Mouse (Mus musculus) heart, adult 18-20 months (tissue): ENCODE results near the gene Aaed1. TPM values are rescaled to one million over a fixed set of nuclear protein-coding genes. Genes with fewer than 3 reads are reported as not detected.
A peak's percentile ranks its signal among the peaks of the same experiment; 100 is the strongest.

ENCODE experiments used
- DNase-seq, 2 experiments: peaks; one replicate each; pipeline ENCODE4 v3.0.0; 2021 to 2022; ENCODE audit warnings: mixed read lengths in 1 of 2
- long read RNA-seq, 2 experiments: library from polyadenylated mRNA; stranded (forward); transcript quantifications; one replicate each; pipeline ENCODE4 v2.0.0; 2021
- total RNA-seq, 2 experiments: library from RNA; stranded (reverse); gene quantifications; 2 replicates each; pipeline ENCODE4 v1.2.3; 2021

Aaed1 gene
- 10 to 100 TPM; 57.7 to 58.6 TPM for total RNA-seq
- long read RNA-seq, experiment 1, transcript Aaed1-201 (5 exons, 791 nt) = minor isoform, 5 of 57 reads
- long read RNA-seq, experiment 1, transcript Aaed1-207 (6 exons, 3,011 nt) = major isoform, 41 of 57 reads
- long read RNA-seq, experiment 1, partial matches to known transcripts = 2 of 57 reads
- long read RNA-seq, experiment 1, other reads (novel, unspliced or antisense) = 6 of 57 reads
- long read RNA-seq, experiment 2, transcript Aaed1-207 (6 exons, 3,011 nt) = major isoform, 17 of 26 reads
- long read RNA-seq, experiment 2, partial matches to known transcripts = 0 of 26 reads
- long read RNA-seq, experiment 2, other reads (novel, unspliced or antisense) = 6 of 26 reads

GRCm38 (mm10) chr13:64312024-64312915 is at the start of gene Aaed1:
Aaed1 (minus strand) TSS chr13:64312710.
- DNase-seq = peak; percentile 93 to 94

DNA sequence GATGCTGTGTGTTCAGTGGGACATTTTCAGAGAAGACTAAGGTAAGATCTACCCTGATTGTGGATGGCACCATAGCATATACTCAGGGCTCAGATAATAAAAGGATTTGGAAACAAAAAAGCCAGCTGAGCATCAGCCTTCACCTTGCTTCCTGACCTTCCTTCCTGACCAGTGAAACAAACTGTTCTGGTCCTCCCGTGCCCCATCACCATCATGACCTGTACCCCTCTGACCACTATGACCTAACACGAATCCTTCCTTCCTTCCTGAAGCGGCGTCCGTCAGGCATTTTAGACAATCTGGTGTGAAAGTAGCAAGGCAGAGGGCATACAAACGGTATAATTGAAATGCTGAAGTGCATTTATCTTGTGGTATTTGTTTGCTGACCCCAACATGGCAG is 49.6 kb upstream of the Aaed1 start:
- no peak for DNase-seq

DNA sequence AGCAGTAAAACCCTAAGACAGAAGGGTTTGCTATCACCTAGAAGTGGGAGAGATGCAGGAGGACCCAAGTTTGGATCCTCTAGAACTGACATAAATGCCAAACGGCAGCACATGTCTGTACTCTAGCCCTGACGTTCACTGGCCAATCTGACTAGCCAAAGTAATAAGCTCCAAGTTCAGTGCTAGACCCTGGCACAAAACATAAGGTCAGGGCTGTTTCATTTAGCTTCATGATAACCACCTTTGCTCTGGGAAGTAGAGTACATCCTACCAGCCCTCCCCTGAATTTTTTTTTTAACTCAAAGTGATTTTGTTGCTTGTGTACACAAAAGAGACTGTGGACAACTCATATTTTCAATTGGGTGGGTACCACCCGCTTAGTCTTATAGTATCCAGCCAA is 48.5 kb upstream of the Aaed1 start:
- no peak for DNase-seq

DNA sequence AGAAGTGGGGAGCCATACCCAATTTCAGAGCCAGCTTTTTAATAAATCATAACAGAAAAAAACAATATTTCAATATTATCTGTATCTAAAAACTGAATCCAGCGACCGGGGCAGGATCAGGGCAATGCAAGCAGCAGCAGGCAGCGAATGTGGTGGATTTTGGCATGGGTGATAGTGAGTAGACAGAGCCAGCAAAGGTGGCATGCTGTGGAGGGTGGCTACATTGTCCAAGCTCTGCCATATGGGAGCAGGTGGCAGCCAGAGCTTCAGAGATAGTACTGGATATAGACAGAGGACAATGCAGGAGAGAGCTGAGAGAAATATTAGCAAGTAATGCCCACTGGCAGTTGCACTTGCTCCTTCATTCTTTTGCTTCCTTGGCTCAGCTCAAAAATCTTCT is 47.2 kb upstream of the Aaed1 start:
- no peak for DNase-seq

- DNase-seq = no peak
These were observed 46.0 kb upstream of the Aaed1 start for GRCm38 (mm10) chr13:64358476-64358875.

GRCm38 (mm10) chr13:64357389-64357788 is 44.9 kb upstream of the Aaed1 start:
- no peak for DNase-seq

GRCm38 (mm10) chr13:64349474-64349873 is 37.0 kb upstream of the Aaed1 start:
- no peak for DNase-seq

DNA sequence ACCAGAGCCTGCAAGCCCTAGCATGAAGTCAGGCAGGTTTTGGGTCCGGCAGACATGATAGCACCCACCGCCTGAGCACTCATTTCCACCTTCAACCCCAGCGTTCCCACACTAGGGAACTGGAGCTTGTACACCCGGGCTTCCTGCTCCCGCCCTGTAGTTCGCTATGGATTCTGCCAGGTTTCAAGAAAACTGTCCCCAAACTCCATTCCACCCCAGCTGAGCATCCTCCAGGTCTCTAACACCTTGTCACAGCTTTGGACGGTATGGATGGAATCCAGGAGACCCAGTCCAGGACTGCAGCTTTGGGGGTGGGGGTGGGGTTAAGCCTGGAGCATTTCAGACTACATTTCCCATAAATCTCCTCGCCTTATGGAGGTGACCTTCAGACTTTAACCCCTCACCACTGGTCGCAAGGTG is 31.6 kb upstream of the Aaed1 start:
- peak; percentile 50 to 79 for DNase-seq

GRCm38 (mm10) chr13:64343598-64343997 is 31.1 kb upstream of the Aaed1 start:
- DNase-seq = peak; percentile 9 to 47

DNA sequence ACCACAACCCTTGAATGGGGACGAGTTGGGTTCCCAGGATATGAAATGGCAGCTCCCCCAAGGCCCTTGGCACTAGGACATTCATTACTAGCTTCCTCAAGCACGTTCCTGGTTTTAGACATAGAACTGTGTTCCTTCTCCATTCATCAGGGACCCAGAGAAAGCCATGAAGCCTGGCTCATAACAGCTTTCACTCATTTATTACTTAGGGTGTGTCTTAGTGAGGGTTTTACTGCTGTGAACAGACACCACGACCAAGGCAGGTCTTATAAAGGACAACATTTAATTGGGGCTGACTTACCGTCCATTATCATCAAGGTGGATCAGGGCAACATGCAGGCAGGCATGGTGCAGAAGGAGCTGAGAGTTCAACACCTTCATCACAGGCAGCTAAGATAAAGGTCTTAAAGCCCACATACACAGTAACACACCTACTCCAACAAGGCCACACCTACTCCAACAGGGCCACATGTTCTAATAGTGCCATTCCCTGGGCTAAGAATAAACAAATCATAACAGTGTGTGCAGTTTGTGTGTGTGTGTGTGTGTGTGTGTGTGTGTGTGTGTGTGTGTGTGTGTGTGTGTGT is 23.1 kb upstream of the Aaed1 start:
- DNase-seq = no peak

GRCm38 (mm10) chr13:64333102-64333501 is 20.6 kb upstream of the Aaed1 start:
- DNase-seq = no peak

DNA sequence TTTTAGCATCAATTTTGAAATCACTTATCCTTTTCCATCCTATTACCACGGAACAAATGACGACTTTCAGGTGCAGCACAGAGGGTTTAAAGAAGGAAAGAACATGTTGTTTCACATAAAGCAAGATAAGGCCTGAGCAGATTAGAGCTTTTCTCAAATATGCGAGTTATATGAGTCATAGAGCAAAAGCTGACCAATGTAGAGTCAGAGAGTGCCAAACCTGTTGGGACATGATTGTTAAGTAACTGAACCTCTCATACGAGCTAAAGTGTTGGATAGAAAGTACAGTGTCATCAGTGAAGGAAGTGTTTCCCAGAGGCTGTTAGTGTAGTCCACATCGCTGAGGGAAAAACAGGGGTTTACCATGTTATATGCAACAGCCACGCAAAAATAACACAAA is 19.8 kb upstream of the Aaed1 start:
- DNase-seq = no peak

DNA sequence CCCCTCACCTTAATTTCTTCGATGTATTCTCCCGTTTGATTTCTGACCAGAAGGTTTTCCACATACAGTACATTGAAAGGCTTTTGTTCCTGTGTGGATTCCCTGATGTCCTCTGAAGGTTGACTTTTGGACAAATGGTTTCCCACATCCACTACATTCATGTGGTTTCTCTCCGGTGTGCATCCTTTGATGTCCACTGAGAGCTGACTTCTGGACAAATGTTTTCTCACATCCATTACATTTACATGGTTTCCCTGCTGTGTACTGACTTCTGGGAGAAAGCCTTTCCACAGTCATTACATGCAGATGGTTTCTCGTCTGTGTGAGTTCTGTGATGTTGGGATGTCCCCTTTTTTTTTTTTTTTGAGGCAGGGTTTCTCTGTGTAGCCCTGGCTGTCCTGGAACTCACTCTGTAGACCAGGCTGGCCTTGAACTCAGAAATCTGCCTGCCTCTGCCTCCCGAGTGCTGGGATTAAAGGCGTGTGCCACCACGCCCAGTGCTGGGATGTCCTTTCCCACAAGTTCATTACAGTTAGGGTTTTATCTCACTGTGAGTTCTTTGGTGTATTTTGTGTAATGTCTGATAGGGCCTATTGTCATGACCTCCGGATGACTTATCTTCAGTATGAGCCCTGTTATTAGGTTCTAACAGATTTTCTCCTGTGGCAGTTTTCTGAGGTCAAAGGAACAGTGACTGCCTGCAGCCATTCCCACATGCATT is 10.2 kb upstream of the Aaed1 start:
- DNase-seq = no peak

GRCm38 (mm10) chr13:64320334-64320733 is 7.8 kb upstream of the Aaed1 start:
- DNase-seq = peak in 1 of 2 experiments; percentile 56

GRCm38 (mm10) chr13:64319782-64320181 is 7.3 kb upstream of the Aaed1 start:
- DNase-seq = no peak

- peak; percentile 44 to 75 for DNase-seq
These were observed 5.8 kb upstream of the Aaed1 start for GRCm38 (mm10) chr13:64318355-64318754.

- DNase-seq = peak; percentile 29 to 79
These were observed 3.1 kb upstream of the Aaed1 start for GRCm38 (mm10) chr13:64315483-64316050.

DNA sequence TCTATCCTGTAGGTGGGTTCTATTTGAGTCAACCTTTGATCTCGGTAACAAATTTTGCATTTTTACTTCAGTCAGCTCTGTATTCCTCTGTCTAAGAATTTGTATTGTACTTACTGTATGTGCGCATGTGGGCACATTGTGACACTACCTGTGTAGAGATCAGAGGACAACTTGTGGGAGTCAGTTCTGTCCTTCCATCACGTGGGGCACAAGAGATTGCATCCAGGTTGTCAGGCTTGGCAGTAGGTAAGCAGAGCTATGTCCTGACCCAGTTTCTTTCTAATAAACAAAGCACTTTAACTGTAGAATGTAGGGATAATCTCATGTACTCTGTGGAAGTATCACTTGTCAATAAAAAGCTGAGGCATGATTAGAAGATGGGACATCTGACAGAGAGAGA is 1.5 kb upstream of the Aaed1 start:
- DNase-seq = no peak

- DNase-seq = no peak
These were observed 393 bp upstream of the Aaed1 start for GRCm38 (mm10) chr13:64312916-64313289.

GRCm38 (mm10) chr13:64311266-64311665 is 1.2 kb downstream of the Aaed1 start:
- no peak for DNase-seq

- peak in 1 of 2 experiments; percentile 29 for DNase-seq
These were observed 1.9 kb downstream of the Aaed1 start for GRCm38 (mm10) chr13:64310585-64310984.

GRCm38 (mm10) chr13:64309842-64310241 is 2.7 kb downstream of the Aaed1 start:
- no peak for DNase-seq
